Comparison of ENCODE assay signal across 21 mouse cellular contexts in genomic region chr10:105686876-105687275, GRCm38 (mm10).
DNase-seq lines count a peak whose midpoint lies in the region; ATAC-seq lines count a peak whose summit lies in the region.
"Had no signal": no experiment of that assay in that cellular context is flagged by ENCODE, and none has a peak within 500 bp of the region (broad histone marks: within the 10 kb centered on the region; RNA-seq: fewer than 3 reads in every experiment).

No protein-coding gene starts in this region.

- H3K4me1 ChIP-seq in neural tube, embryonic 15.5 days, result no peaks in the 10 kb centered on the region
- H3K4me1 ChIP-seq: embryonic facial prominence, embryonic 12.5 days; forebrain, embryonic 12.5 days; heart, embryonic 12.5 days; intestine, embryonic 15.5 days had no signal

- ATAC-seq in cerebellum, adult (ENCODE audit: insufficient number of reproducible peaks, low FRiP score, low TSS enrichment), result peak; percentile 70
- no peak for ATAC-seq in neural tube, embryonic 15.5 days (ENCODE audit: low FRiP score)
- ATAC-seq: CD4-positive, CD25-positive, alpha-beta regulatory T cell, adult 4 months; forebrain, embryonic 16.5 days; intestine, embryonic 15.5 days had no signal

- H3K9me3 ChIP-seq in neural tube, embryonic 15.5 days (replicated peaks), result no peaks in the 10 kb centered on the region
- H3K9me3 ChIP-seq: embryonic facial prominence, embryonic 12.5 days; forebrain, embryonic 12.5 days; G1E; intestine, embryonic 15.5 days had no signal

- no peaks in the 10 kb centered on the region for H3K27me3 ChIP-seq in neural tube, embryonic 15.5 days (replicated peaks)
- H3K27me3 ChIP-seq: embryonic facial prominence, embryonic 12.5 days; forebrain, embryonic 12.5 days; heart, embryonic 12.5 days; intestine, embryonic 15.5 days had no signal

- no peak overlapping the region for H3K4me3 ChIP-seq in neural tube, embryonic 15.5 days (replicated peaks)
- H3K4me3 ChIP-seq: embryonic facial prominence, embryonic 12.5 days; forebrain, embryonic 12.5 days; heart, adult 2 months; heart, embryonic 12.5 days; hindbrain, embryonic 10.5 days; intestine, embryonic 15.5 days had no signal

- no peaks in the 10 kb centered on the region for H3K36me3 ChIP-seq in neural tube, embryonic 15.5 days
- H3K36me3 ChIP-seq: embryonic facial prominence, embryonic 12.5 days; forebrain, embryonic 12.5 days; G1E; heart, embryonic 12.5 days; hindbrain, embryonic 10.5 days; intestine, embryonic 15.5 days had no signal

- H3K4me2 ChIP-seq in neural tube, embryonic 15.5 days, result no peak overlapping the region
- H3K4me2 ChIP-seq: embryonic facial prominence, embryonic 12.5 days; forebrain, embryonic 12.5 days; heart, embryonic 12.5 days; hindbrain, embryonic 14.5 days; intestine, embryonic 15.5 days had no signal

- no peak overlapping the region for H3K27ac ChIP-seq in neural tube, embryonic 15.5 days (replicated peaks)
- H3K27ac ChIP-seq: embryonic facial prominence, embryonic 12.5 days; forebrain, embryonic 12.5 days; heart, adult 2 months; hindbrain, embryonic 10.5 days; hindbrain, embryonic 14.5 days; intestine, embryonic 15.5 days had no signal

- DNase-seq in cerebellum, adult 18-20 months, result no peak
- DNase-seq in cerebellum, adult 9-11 months, result peak; percentile 17
- no peak for DNase-seq in cerebellum, postnatal 10 days
- DNase-seq in lung, postnatal 10 days, result peak; percentile 16
- DNase-seq in lung, postnatal 14 days, result no peak
- DNase-seq in lung, postnatal 25 days (ENCODE audit: low spot score), result peak; percentile 1
- DNase-seq: adrenal gland, postnatal 10 days; B cell, adult 2 months; gastrocnemius, postnatal 10 days; heart, adult 2 months had no signal

- H3K9ac ChIP-seq in neural tube, embryonic 15.5 days (replicated peaks), result no peak overlapping the region
- H3K9ac ChIP-seq: embryonic facial prominence, embryonic 12.5 days; forebrain, embryonic 12.5 days; heart, embryonic 12.5 days; hindbrain, embryonic 14.5 days; intestine, embryonic 15.5 days had no signal

- WGBS in neural tube, embryonic 15.5 days, result 61% methylated on average over 5 of the region's 5 CpGs

Comparison
In these comparisons a context has a peak if more than half of its experiments do, and no peak if none do; other contexts are left out.
1. DNase-seq: peak in cerebellum, adult 9-11 months (single experiment), lung, postnatal 10 days (single experiment) and lung, postnatal 25 days (single experiment); none in cerebellum, adult 18-20 months (0 of 2), cerebellum, postnatal 10 days (0 of 2) and lung, postnatal 14 days (single experiment).